Mouse (Mus musculus): Measurements from ENCODE around the gene Flt3. TPM values are rescaled to one million over a fixed set of nuclear protein-coding genes. Genes with fewer than 3 reads are reported as not detected.

Flt3 gene
- polyA plus RNA-seq (2017; shearing (Covaris generic)) = 0.11 TPM

GRCm38 (mm10) chr5:147399843-147400504, at the start of gene Flt3:
TSS of gene Flt3 (minus strand) at chr5:147400489.

GRCm38 (mm10) chr5:147429535-147430305, 29.4 kb upstream of the Flt3 start, which contains the start of gene Pan3:
TSS of gene Pan3 (plus strand) at chr5:147430161.

GRCm38 (mm10) chr5:147322183-147322582, 78.1 kb downstream of the Flt3 start, which contains the start of gene Urad:
TSS of gene Urad (minus strand) at chr5:147322440.

GRCm38 (mm10) chr5:147306638-147307397, 93.5 kb downstream of the Flt3 start, which contains the start of gene Cdx2:
TSS of gene Cdx2 (minus strand) at chr5:147307270.

Other genes with a start within 250 kb of the Flt3 start
- not detected for gene Gsx1, start 211.8 kb downstream of the Flt3 start, polyA plus RNA-seq (2017; shearing (Covaris generic))
- gene Pdx1, start 130.5 kb downstream of the Flt3 start, polyA plus RNA-seq (2017; shearing (Covaris generic)) = not detected
- not detected for gene Cdx2, start 93.2 kb downstream of the Flt3 start, polyA plus RNA-seq (2017; shearing (Covaris generic))
- not detected for gene Urad, start 78.0 kb downstream of the Flt3 start, polyA plus RNA-seq (2017; shearing (Covaris generic))
- gene Pan3, start 29.7 kb upstream of the Flt3 start, polyA plus RNA-seq (2017; shearing (Covaris generic)) = 40.0 TPM

Measured in inflammation-experienced regulatory T-cells, adult 16 weeks (primary cell).